Mouse (Mus musculus) stomach, postnatal 0 days (tissue): ENCODE results near the gene Fbxo42. TPM values are rescaled to one million over a fixed set of nuclear protein-coding genes. Genes with fewer than 3 reads are reported as not detected.

Source experiments
- ATAC-seq: fragments of 200-750 bp; cut with Nextera tagmentation; 2 replicates; pipeline ENCODE4 v1.8.0; 2017; ENCODE audit not compliant: low FRiP score, low TSS enrichment
- DNase-seq: peaks from one replicate; pipeline ENCODE4 v3.0.0-alpha.2; 2016; ENCODE audit warnings: low spot score
- H3K27ac ChIP-seq: fragments of 300-500 bp; sonication (generic); replicated peaks from 2 replicates; pipeline ENCODE4 v1.5.1; 2014; ENCODE audit warnings: mild to moderate bottlenecking, control low read depth
- H3K27me3 ChIP-seq: fragments of 300-500 bp; sonication (generic); 2 replicates; pipeline ENCODE4 v1.6.1; 2014; ENCODE audit warnings: low read length; ENCODE audit not compliant: control insufficient read depth, insufficient read depth
- H3K36me3 ChIP-seq: fragments of 300-500 bp; sonication (generic); 2 replicates; pipeline ENCODE4 v1.6.1; 2014; ENCODE audit warnings: low read length, mixed read lengths; ENCODE audit not compliant: control insufficient read depth, insufficient read depth
- H3K4me1 ChIP-seq: fragments of 300-500 bp; sonication (generic); replicated peaks from 2 replicates; pipeline ENCODE4 v1.6.1; 2014; ENCODE audit warnings: antibody characterized with exemption; ENCODE audit not compliant: control insufficient read depth, insufficient read depth
- H3K4me2 ChIP-seq: fragments of 300-500 bp; sonication (generic); replicated peaks from 2 replicates; pipeline ENCODE4 v1.6.1; 2014; ENCODE audit warnings: low read depth, mild to moderate bottlenecking, control low read depth, moderate library complexity
- H3K4me3 ChIP-seq: fragments of 300-500 bp; sonication (generic); 2 replicates; pipeline ENCODE4 v1.5.1; 2014; ENCODE audit warnings: low read depth, low read length, control low read depth
- H3K9ac ChIP-seq: fragments of 300-500 bp; sonication (generic); 2 replicates; pipeline ENCODE4 v1.6.1; 2014; ENCODE audit warnings: mild to moderate bottlenecking, low read length, control low read depth, mixed read lengths
- H3K9me3 ChIP-seq: fragments of 300-500 bp; sonication (generic); 2 replicates; pipeline ENCODE4 v1.6.1; 2016; ENCODE audit warnings: low read length; ENCODE audit not compliant: control insufficient read depth
- CTCF ChIP-seq: IDR thresholded peaks from 2 replicates; pipeline ENCODE4 v1.5.1; 2016; ENCODE audit warnings: antibody characterized with exemption, low read depth, mild to moderate bottlenecking, moderate library complexity
- EP300 ChIP-seq: optimal IDR thresholded peaks from 2 replicates; pipeline ENCODE3; 2016; ENCODE audit warnings: antibody characterized with exemption
- WGBS: fragments of 180-500 bp; shearing (Covaris S2); extraction: QIAGEN DNeasy Blood & Tissue Kit; methylation state at CpG from one replicate; pipeline ENCODE4 v1.1.7; 2014; 5-methylcytosine and 5-hydroxymethylcytosine counted together
- polyA plus RNA-seq: library from polyadenylated mRNA; unstranded; fragments of >200 nt; fragmentation: Nextera tagmentation; extraction: Ambion mirVana; gene quantifications from 2 replicates; pipeline ENCODE4 v1.2.1, GENCODE M21; 2015

Fbxo42 gene
- polyA plus RNA-seq, 1 experiment from 2014 or later: 9.8 TPM

DNA sequence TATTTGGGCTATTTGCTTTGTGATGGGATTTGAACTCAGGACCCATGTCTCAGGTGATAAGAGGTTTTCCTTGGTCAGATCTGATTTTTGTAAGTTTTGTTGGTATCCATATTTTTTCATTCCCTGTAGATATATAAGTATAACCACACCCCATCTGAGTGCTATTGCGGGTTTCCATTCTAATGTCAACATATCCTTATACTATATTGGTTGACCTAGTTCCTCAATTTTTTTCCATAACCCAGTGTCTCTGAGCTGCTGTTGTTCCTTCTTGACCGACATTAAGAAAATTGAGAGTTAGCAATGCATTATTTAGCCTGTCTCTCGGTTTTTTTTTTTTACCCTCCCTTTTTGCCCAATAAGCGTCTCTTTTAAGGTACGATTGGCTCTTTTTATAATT is 75.0 kb downstream of the Fbxo42 start:
- Histone ChIP-seq H3K4me2 (no peak overlapping the region), H3K9ac (no peak overlapping the region), H3K4me1 (no peaks in the 10 kb centered on the region), H3K27ac (no peak overlapping the region), H3K36me3 (no peaks in the 10 kb centered on the region), H3K4me3 (no peak overlapping the region), H3K27me3 (no peaks in the 10 kb centered on the region), H3K9me3 (no peaks in the 10 kb centered on the region)
- TF ChIP-seq CTCF (no peak), EP300 (no peak)
- no peak for DNase-seq
- ATAC-seq: no peak
- WGBS: 89% methylated on average over 5 of the region's 5 CpGs

DNA sequence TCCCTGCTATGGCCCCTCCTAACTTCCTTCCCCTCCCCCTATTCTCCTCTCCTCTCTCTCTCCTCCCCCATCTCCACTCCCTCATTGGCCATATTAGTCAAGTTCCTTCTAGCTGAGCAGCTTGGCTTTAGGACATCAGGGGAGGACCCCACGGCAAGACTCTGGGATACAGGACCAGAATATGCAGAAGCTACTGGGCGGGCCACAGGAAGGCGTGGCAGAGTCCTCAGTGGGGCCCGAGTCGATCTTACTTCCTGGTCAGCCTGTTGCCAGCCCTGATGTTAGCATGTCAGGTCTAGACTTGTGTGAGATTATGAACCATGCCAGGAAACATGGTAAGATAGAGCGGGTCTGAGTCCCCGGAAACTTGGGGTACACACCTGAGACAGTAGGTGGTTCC is 81.0 kb downstream of the Fbxo42 start:
- H3K27ac ChIP-seq: no peak overlapping the region
- 56% methylated on average over 7 of the region's 7 CpGs for WGBS

DNA sequence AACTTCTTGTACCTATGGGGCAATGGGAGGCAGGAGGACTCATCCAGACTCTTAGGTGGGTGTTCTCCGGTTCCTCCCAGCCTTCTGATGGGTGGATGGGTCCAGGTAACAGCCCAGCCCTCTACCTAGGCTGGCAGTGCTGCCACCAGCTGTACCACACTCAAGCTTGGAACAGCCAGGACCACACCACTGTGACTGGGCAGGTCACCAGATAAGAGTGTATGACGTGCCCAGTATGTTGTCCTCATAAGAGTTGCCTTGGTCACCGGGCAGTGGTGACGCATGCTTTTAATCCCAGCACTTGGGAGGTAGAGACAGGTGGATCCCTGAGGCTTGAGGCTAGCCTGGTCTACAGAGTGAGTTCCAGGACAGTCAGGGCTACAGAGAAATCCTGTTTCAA is 85.5 kb downstream of the Fbxo42 start:
- Histone ChIP-seq H3K4me3 (no peak overlapping the region), H3K4me1 (no peaks in the 10 kb centered on the region), H3K27ac (no peak overlapping the region), H3K36me3 (no peaks in the 10 kb centered on the region), H3K9me3 (no peaks in the 10 kb centered on the region), H3K27me3 (no peaks in the 10 kb centered on the region), H3K9ac (no peak overlapping the region), H3K4me2 (no peak overlapping the region)
- peak; percentile 46 for DNase-seq
- peak; percentile 84 for ATAC-seq
- WGBS: 86% methylated on average over 4 of the region's 4 CpGs
- TF ChIP-seq EP300 (no peak), CTCF (no peak)

More for the DNA sequence above, 81.0 kb downstream of the Fbxo42 start:
- H3K27me3 ChIP-seq: no peaks in the 10 kb centered on the region
- H3K36me3 ChIP-seq: no peaks in the 10 kb centered on the region
- no peaks in the 10 kb centered on the region for H3K9me3 ChIP-seq
- ATAC-seq (peak; percentile 27; the same call in 1 of the 2 replicates), DNase-seq (peak; percentile 25)
- no peak overlapping the region for H3K9ac ChIP-seq
- H3K4me1 ChIP-seq: no peaks in the 10 kb centered on the region
- H3K4me3 ChIP-seq: no peak overlapping the region
- TF ChIP-seq EP300 (no peak), CTCF (no peak)
- H3K4me2 ChIP-seq: no peak overlapping the region

DNA sequence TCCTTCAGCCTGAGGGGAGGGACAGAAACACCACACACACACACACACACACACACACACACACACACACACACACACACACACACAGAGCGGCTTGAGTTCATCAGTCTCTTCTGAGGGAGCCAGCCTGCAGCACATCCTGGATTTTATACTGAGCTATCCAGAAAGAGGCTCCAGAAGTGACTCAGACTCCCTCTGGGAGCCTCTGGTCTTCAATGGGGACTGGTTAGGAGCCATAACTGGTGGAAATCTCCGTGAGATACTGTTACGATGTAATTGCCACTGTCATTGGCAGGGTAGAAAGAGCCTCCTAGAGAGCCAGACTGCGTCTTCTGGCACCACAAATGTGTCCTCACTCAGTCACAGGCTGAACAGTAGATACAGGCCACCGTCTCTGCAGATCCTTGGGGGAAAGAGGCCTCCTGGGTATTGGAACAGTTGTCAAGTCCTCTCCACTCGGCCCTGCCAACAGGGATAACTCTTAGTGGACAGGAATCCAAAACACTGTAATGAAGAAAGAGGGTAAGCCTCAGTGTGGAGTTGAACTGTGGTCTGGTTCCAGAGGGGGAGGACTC is 87.9 kb downstream of the Fbxo42 start:
- 70% methylated on average over 6 of the region's 6 CpGs for WGBS
- no peaks in the 10 kb centered on the region for H3K9me3 ChIP-seq
- no peak for ATAC-seq

DNA sequence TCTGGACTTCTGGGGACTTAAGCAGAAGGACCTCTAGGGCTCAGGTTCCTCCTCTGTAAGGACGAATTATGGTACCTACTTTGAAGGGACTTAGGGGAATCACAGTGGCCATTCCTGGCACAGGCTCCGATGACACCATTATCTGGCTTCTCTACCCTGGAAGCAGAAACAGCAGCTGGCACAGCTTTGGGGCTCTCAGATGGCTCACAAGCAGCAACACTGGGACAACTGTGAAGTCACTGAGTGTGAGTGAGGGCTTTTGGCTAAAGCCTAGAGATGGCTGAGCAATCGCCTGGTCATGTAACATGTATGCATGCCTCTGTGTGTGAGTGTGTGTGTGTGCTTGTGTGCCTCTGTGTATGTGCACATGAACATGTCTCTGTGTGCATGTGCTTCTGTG is 89.1 kb downstream of the Fbxo42 start:
- TF ChIP-seq CTCF (no peak), EP300 (no peak)
- no peaks in the 10 kb centered on the region for H3K9me3 ChIP-seq
- H3K9ac ChIP-seq: no peak overlapping the region
- no peak for ATAC-seq
- H3K36me3 ChIP-seq: no peaks in the 10 kb centered on the region
- H3K4me1 ChIP-seq: peaks cover 8% of the 10 kb centered on the region; the same call in 1 of the 2 replicates
- H3K27ac ChIP-seq: no peak overlapping the region
- H3K27me3 ChIP-seq: no peaks in the 10 kb centered on the region
- no peak for DNase-seq
- no peak overlapping the region for H3K4me2 ChIP-seq
- H3K4me3 ChIP-seq: no peak overlapping the region
- whole genome bisulfite sequencing: 69% methylated on average over 3 of the region's 3 CpGs

More for the DNA sequence above, 87.9 kb downstream of the Fbxo42 start:
- no peak overlapping the region for H3K27ac ChIP-seq
- H3K9ac ChIP-seq: no peak overlapping the region
- H3K27me3 ChIP-seq: no peaks in the 10 kb centered on the region
- H3K36me3 ChIP-seq: no peaks in the 10 kb centered on the region
- no peak for DNase-seq
- TF ChIP-seq CTCF: no peak
- H3K4me2 ChIP-seq: no peak overlapping the region
- H3K4me1 ChIP-seq: 0 out of 2 replicates have a peak, but pooled peaks cover 3% of the 10 kb centered on the region
- no peak overlapping the region for H3K4me3 ChIP-seq

DNA sequence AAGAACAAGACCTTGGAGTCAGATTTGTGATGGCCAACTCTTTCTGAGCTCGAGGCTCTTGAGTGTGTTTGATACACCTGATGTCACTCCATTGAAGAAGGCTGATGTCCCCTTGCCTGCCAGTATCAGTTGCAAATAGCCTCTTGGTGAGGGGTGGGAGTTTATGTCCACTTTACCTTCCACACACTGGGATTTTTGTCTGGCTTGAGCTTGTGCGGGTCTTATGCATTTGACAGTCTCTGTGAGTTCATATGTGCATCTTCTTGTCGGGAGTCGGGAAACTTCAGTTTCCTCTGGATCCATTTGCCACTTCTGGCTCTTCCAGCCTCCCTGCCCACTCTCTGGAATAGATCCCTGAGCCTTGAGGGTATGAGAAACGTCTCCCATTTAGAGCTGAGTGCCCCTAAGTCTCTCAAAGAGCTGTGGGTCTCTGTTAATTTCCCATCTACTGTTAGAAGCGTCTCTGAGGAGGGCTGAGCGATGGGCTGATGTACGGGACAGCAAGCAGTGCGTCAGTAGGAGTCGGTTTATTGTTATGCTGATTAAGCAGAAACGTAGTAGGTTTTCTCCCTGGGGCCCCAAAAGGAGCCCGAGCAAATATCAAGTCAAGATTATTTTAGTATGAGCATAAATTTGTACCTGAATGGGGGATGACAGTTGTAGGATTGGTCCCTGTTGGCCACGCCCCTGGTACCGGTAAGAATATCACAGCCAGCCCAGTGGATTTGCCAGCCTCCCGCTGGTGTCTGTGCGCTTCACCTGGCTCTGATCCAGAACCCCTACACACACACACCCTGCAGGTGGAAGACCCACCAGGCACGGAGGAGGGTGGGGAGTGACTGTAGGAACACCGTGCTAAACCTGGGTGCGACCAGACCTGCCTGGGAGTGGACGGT is 91.0 kb downstream of the Fbxo42 start:
- Histone ChIP-seq H3K4me3 (peak overlapping the region; percentile 38), H3K9ac (peak overlapping the region; percentile 43), H3K4me1 (peaks cover 11% of the 10 kb centered on the region; the same call in 1 of the 2 replicates), H3K36me3 (no peaks in the 10 kb centered on the region), H3K9me3 (no peaks in the 10 kb centered on the region), H3K27me3 (no peaks in the 10 kb centered on the region), H3K4me2 (peak overlapping the region; percentile 70), H3K27ac (peak overlapping the region; percentile 82)
- 8% methylated on average over 20 of the region's 20 CpGs for WGBS
- TF ChIP-seq CTCF: no peak
- no peak for TF ChIP-seq EP300
- DNase-seq: no peak
- ATAC-seq: no peak
